Mouse (Mus musculus) lung, adult 2 months (tissue): ENCODE data around the gene Gm29797.
A peak's percentile ranks its signal among the peaks of the same experiment; 100 is the strongest.

Source experiments
- CTCF ChIP-seq: fragments of 200-500 bp; IDR thresholded peaks from 2 replicates; pipeline ENCODE4 v1.5.1; 2011; ENCODE audit warnings: mild to moderate bottlenecking, low read length, control low read depth; ENCODE audit not compliant: insufficient read depth
- POLR2A ChIP-seq: fragments of 200-500 bp; IDR thresholded peaks from 2 replicates; pipeline ENCODE4 v1.6.1; 2011; ENCODE audit warnings: low read depth, mild to moderate bottlenecking, control low read depth, low read length, borderline replicate concordance; ENCODE audit errors: extremely low read depth

GRCm38 (mm10) chr2:181675454-181675853 is 18.6 kb downstream of the Gm29797 start:
- TF ChIP-seq CTCF (no peak), POLR2A (peak; percentile 66; the same call in 1 of the 2 replicates)
